Mouse (Mus musculus): ENCODE measurements around the gene Pkd1l2.

Gene Pkd1l2

GRCm38 (mm10) chr8:116975066-116975465, 107.2 kb downstream of the Pkd1l2 start:
- no peak for DNase-seq (ENCODE audit: low spot score in 2 of 2)

GRCm38 (mm10) chr8:116969531-116969930, 112.7 kb downstream of the Pkd1l2 start:
- no peak for DNase-seq (ENCODE audit: low spot score in 2 of 2)

- DNase-seq (ENCODE audit: low spot score in 2 of 2) = no peak
Observed at GRCm38 (mm10) chr8:116954415-116954814, 127.8 kb downstream of the Pkd1l2 start.

- no peak for DNase-seq (ENCODE audit: low spot score in 2 of 2)
Observed at GRCm38 (mm10) chr8:116952428-116952827, 129.8 kb downstream of the Pkd1l2 start.

GRCm38 (mm10) chr8:116951778-116952177, 130.5 kb downstream of the Pkd1l2 start:
- DNase-seq (ENCODE audit: low spot score in 2 of 2) = no peak

- no peak for DNase-seq (ENCODE audit: low spot score in 2 of 2)
Observed at GRCm38 (mm10) chr8:116951369-116951768, 130.9 kb downstream of the Pkd1l2 start.

GRCm38 (mm10) chr8:116947589-116947988, 134.7 kb downstream of the Pkd1l2 start:
- DNase-seq (ENCODE audit: low spot score in 2 of 2) = no peak

GRCm38 (mm10) chr8:116946851-116947250, 135.4 kb downstream of the Pkd1l2 start:
- DNase-seq (ENCODE audit: low spot score in 2 of 2) = no peak

- peak; percentile 49 to 53 for DNase-seq (ENCODE audit: low spot score in 2 of 2)
Observed at GRCm38 (mm10) chr8:116946268-116946838, 135.9 kb downstream of the Pkd1l2 start.
